Mouse (Mus musculus): Measurements from ENCODE around the gene Slc25a35.

GRCm38 (mm10) chr11:69010400-69011323 lies 42.7 kb downstream of the Slc25a35 start:
- TF ChIP-seq CTCF (IDR thresholded peaks at IDR 0.05; ENCODE audit: low read depth, low read length): no peak
- TF ChIP-seq TAL1 (conservative IDR thresholded peaks at IDR 0.05; ENCODE audit: low read depth, low read length): no peak

Data from G1E (cell line).